Mouse (Mus musculus): ENCODE measurements at regions not wholly inside any gene's neighbourhood (a gene's known extent, or its start where the extent isn't known, plus 50 kb on each side); places are given as distances from the start of the nearest gene placed in this dataset.
"Not testable (repeated sequence)": the region's sequence is repeated elsewhere in the genome, so short reads cannot be mapped to it uniquely, and the experiment has no call there.

GRCm38 (mm10) chr13:42000966-42001365 lies 50.9 kb upstream of the Hivep1 start:
- in situ Hi-C loops (cut with MboI, MseI) = no loop called here

GRCm38 (mm10) chr13:41997883-41998282 lies 53.9 kb upstream of the Hivep1 start:
- in situ Hi-C loops (cut with MboI, MseI) = no loop called here

- in situ Hi-C loops (cut with MboI, MseI) = no loop called here
Observed at GRCm38 (mm10) chr13:41994126-41994525, 57.7 kb upstream of the Hivep1 start.

GRCm38 (mm10) chr13:41975918-41976317 lies 75.9 kb upstream of the Hivep1 start:
- in situ Hi-C loops (cut with MboI, MseI) = loop anchor here (10.0 kb wide), 1 partner anchor 1859 kb away; no protein-coding TSS in a partner anchor

GRCm38 (mm10) chr13:41962915-41963314 lies 88.9 kb upstream of the Hivep1 start:
- in situ Hi-C loops (cut with MboI, MseI) = no loop called here

GRCm38 (mm10) chr13:41960960-41961359 lies 90.9 kb upstream of the Hivep1 start:
- in situ Hi-C loops (cut with MboI, MseI) = not testable (repeated sequence)

GRCm38 (mm10) chr13:41957932-41958331 lies 93.9 kb upstream of the Hivep1 start:
- in situ Hi-C loops (cut with MboI, MseI) = no loop called here

- in situ Hi-C loops (cut with MboI, MseI) = no loop called here
Observed at GRCm38 (mm10) chr13:41955884-41956283, 95.9 kb upstream of the Hivep1 start.

- in situ Hi-C loops (cut with MboI, MseI) = no loop called here
Observed at GRCm38 (mm10) chr13:41955198-41955597, 96.6 kb upstream of the Hivep1 start.

GRCm38 (mm10) chr13:41952453-41952852 lies 99.4 kb upstream of the Hivep1 start:
- in situ Hi-C loops (cut with MboI, MseI) = no loop called here

- in situ Hi-C loops (cut with MboI, MseI) = no loop called here
Observed at GRCm38 (mm10) chr13:41948241-41948640, 100.8 kb upstream of the Adtrp start.

- in situ Hi-C loops (cut with MboI, MseI) = no loop called here
Observed at GRCm38 (mm10) chr13:41932313-41933100, 85.0 kb upstream of the Adtrp start.

- in situ Hi-C loops (cut with MboI, MseI) = no loop called here
Observed at GRCm38 (mm10) chr13:41929768-41930167, 82.3 kb upstream of the Adtrp start.

GRCm38 (mm10) chr13:41925851-41926250 lies 78.4 kb upstream of the Adtrp start:
- in situ Hi-C loops (cut with MboI, MseI) = not testable (repeated sequence)

- in situ Hi-C loops (cut with MboI, MseI) = no loop called here
Observed at GRCm38 (mm10) chr13:41925211-41925610, 77.7 kb upstream of the Adtrp start.

GRCm38 (mm10) chr13:41921178-41921577 lies 73.7 kb upstream of the Adtrp start:
- in situ Hi-C loops (cut with MboI, MseI) = no loop called here

GRCm38 (mm10) chr13:41918525-41918924 lies 71.0 kb upstream of the Adtrp start:
- in situ Hi-C loops (cut with MboI, MseI) = no loop called here

- in situ Hi-C loops (cut with MboI, MseI) = not testable (repeated sequence)
Observed at GRCm38 (mm10) chr13:41915816-41916215, 68.3 kb upstream of the Adtrp start.

- in situ Hi-C loops (cut with MboI, MseI) = no loop called here
Observed at GRCm38 (mm10) chr13:41910736-41911135, 63.3 kb upstream of the Adtrp start.

- in situ Hi-C loops (cut with MboI, MseI) = no loop called here
Observed at GRCm38 (mm10) chr13:41910236-41910635, 62.8 kb upstream of the Adtrp start.

GRCm38 (mm10) chr13:41907027-41907426 lies 59.5 kb upstream of the Adtrp start:
- in situ Hi-C loops (cut with MboI, MseI) = no loop called here

- in situ Hi-C loops (cut with MboI, MseI) = no loop called here
Observed at GRCm38 (mm10) chr13:41903286-41903685, 55.8 kb upstream of the Adtrp start.

- in situ Hi-C loops (cut with MboI, MseI) = no loop called here
Observed at GRCm38 (mm10) chr13:41899837-41900463, 52.5 kb upstream of the Adtrp start.
